Mouse (Mus musculus) heart, adult 2 months (tissue): Measurements from ENCODE around the gene Ifit1bl1. TPM values are rescaled to one million over a fixed set of nuclear protein-coding genes. Genes with fewer than 3 reads are reported as not detected.
"Not testable (repeated sequence)": the region's sequence is repeated elsewhere in the genome, so short reads cannot be mapped to it uniquely, and the experiment has no call there.

Source experiments
- DNase-seq, 2 experiments: peaks; one replicate each; pipeline ENCODE4 v3.0.0; 2021
- H3K27ac ChIP-seq: fragments of 200-600 bp; 2 replicates; pipeline ENCODE4 v1.8.1; 2022
- H3K27me3 ChIP-seq: fragments of 200-500 bp; 2 replicates; pipeline ENCODE4 v1.6.1; 2012; ENCODE audit warnings: mild to moderate bottlenecking, low read length, inconsistent platforms, mixed read lengths; ENCODE audit not compliant: control insufficient read depth, insufficient read depth
- H3K36me3 ChIP-seq: fragments of 200-500 bp; 2 replicates; pipeline ENCODE4 v1.6.1; 2012; ENCODE audit warnings: low read length, inconsistent platforms; ENCODE audit not compliant: control insufficient read depth, insufficient read depth
- H3K4me1 ChIP-seq: fragments of 200-500 bp; 2 replicates; pipeline ENCODE4 v1.6.1; 2011; ENCODE audit warnings: low read length; ENCODE audit not compliant: control insufficient read depth, insufficient read depth
- H3K4me3 ChIP-seq: fragments of 200-600 bp; 2 replicates; pipeline ENCODE4 v1.8.1; 2022
- H3K79me2 ChIP-seq: fragments of 200-500 bp; replicated peaks from 2 replicates; pipeline ENCODE4 v1.6.1; 2012; ENCODE audit warnings: mild to moderate bottlenecking, inconsistent platforms, low read length, moderate library complexity, mixed read lengths; ENCODE audit not compliant: control insufficient read depth, insufficient read depth
- H3K9ac ChIP-seq: fragments of 200-500 bp; 2 replicates; pipeline ENCODE4 v1.6.1; 2012; ENCODE audit warnings: low read depth, mild to moderate bottlenecking, control low read depth, inconsistent platforms, low read length, mixed read lengths
- CTCF ChIP-seq: fragments of 200-600 bp; IDR thresholded peaks from 2 replicates; pipeline ENCODE4 v1.8.1; 2022; ENCODE audit warnings: antibody characterized with exemption, mild to moderate bottlenecking, moderate library complexity
- EP300 ChIP-seq: fragments of 200-500 bp; IDR thresholded peaks from 2 replicates; pipeline ENCODE4 v1.6.1; 2011; ENCODE audit warnings: low read depth, low read length, control low read depth; ENCODE audit not compliant: insufficient read depth
- POLR2A ChIP-seq: fragments of 200-500 bp; IDR thresholded peaks from 2 replicates; pipeline ENCODE4 v1.6.1; 2011; ENCODE audit warnings: mild to moderate bottlenecking, low read depth, low read length, control low read depth; ENCODE audit not compliant: insufficient read depth
- WGBS: fragments of 180-500 bp; shearing (Covaris S2); methylation state at CpG from one replicate; pipeline ENCODE4 v1.1.7; 2018; 5-methylcytosine and 5-hydroxymethylcytosine counted together
- intact Hi-C: fragments of 180-260 bp; cut with DNase I; formaldehyde crosslinking; loops from one replicate; pipeline ENCODE4 v1.15.1; 2025
- polyA plus RNA-seq: library from polyadenylated mRNA; depleted of rRNA; stranded (reverse); fragments of >200 nt; gene quantifications from 2 replicates; pipeline ENCODE4 v1.2.3, GENCODE M21; 2012
- total RNA-seq, 2 experiments: library from RNA; stranded (reverse); gene quantifications; 2 replicates each; pipeline ENCODE4 v1.2.3; 2021

The Ifit1bl1 gene
- total and polyA plus RNA-seq, 3 experiments, result 1.3 to 1.8 (median 1.5) TPM

DNA sequence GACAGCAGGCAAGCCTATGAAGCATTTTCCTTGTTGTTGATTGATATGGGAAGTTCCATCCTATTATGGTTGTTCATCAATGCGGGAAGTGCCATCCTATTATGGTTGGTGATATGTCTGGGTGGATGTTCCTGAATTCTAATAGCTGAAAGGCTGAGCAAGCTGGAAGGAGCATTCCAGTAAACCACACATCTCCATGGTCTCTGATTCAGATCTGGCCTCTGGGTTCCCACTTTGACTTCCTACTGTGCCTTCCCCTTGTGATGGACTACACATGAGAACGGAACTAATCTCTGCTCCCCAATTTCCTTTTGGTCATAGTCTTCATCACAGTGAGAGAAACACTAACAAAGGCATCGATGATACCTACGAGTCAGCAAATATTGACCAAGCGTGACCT is 19.1 kb upstream of the Ifit1bl1 start:
- Histone ChIP-seq H3K9ac (no peak overlapping the region), H3K36me3 (no peaks in the 10 kb centered on the region), H3K27ac (no peak overlapping the region), H3K27me3 (no peaks in the 10 kb centered on the region), H3K4me3 (no peak overlapping the region), H3K79me2 (no peaks in the 10 kb centered on the region), H3K4me1 (no peaks in the 10 kb centered on the region)
- DNase-seq, result no peak
- no peak for TF ChIP-seq EP300
- TF ChIP-seq POLR2A, result no peak
- no peak for TF ChIP-seq CTCF
- WGBS, result 88% methylated on average over 5 of the region's 5 CpGs
- intact Hi-C loops, result no loop called here

DNA sequence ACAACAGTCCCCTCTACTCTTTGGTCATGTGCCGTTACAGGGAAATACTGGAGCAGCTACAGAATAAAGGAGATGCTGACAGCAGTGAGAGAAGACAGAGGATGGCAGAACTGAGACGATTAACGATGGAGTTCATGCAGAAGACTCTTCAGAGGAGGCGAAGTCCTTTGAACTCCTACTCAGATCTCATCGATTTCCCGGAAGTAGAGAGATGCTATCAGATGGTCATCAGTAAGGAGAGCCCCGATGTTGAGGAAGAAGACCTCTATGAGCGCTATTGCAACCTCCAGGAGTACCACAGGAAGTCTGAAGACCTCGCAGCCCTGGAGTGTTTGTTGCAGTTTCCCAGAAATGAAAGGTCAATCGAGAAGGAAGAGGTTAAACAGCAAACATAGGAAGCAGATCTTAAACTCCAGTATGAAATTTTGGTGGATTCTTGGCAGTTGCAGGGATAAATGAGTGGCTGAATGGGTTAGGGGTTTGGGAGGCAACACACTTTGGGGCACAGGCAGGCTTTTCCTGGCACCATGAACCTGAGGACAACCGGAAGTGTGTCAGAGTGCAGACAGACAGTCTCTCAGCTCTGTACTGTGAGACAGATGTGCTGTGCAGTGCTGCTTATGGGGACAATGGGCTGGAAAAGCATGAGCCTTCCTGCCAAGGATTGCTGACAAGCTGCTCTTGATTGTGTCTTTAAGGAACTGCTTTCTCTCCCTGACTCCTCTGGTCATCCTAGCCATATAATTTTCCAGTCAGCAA is 10.7 kb upstream of the Ifit1bl1 start:
- H3K36me3 ChIP-seq, H3K4me3 ChIP-seq, H3K27me3 ChIP-seq, H3K79me2 ChIP-seq, H3K27ac ChIP-seq, intact Hi-C loops, H3K9ac ChIP-seq, DNase-seq, H3K4me1 ChIP-seq: not testable (repeated sequence)
- WGBS, result 63% methylated on average over 5 of the region's 11 CpGs

GRCm38 (mm10) chr19:34610118-34610517 is 8.4 kb upstream of the Ifit1bl1 start:
- not testable (repeated sequence) for H3K4me1 ChIP-seq
- WGBS, result 77% methylated on average over 3 of the region's 3 CpGs

DNA sequence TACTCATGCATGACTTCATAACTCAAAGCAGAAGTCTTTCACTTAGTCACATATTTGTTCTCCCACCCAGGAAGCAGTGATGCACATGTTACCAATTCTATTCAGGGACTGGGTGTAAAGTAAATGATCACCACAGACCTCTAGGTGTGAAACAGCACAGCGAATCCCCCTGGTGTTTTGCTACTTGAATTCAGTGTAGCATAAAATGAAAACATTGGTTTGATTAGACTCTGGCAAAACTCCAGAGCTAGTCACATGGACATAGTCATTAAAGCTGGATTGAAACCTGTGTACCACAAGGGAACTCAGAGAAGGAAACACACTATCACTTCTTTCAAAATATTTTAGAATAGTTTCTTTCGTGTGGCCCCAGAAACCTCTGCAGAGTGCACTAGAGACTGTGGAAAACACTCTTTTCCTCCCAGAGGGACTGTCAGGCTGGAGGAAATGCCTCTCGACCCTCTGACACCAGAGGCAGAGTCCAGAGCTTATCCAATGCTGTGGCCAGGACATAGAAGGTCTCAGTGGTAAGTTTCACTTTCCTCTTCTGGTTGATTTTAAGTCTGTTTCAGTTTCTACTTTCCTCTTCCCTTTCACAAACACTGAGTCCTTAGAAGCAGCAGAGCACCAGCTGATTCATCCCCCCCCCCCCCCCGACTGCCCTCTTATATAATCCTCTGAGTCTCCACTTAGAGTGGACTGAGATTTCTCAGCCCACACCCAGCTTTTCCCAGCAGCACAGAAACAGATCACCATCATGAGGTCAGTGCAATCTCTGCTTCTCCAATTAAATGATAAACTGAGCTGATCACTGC is 5.7 kb upstream of the Ifit1bl1 start, which contains the start of gene Ifit3b:
TSS of gene Ifit3b (plus strand) at position 734 of the 815 bp plus-strand sequence.
- TF ChIP-seq POLR2A, result peak; percentile 37; the same call in 1 of the 2 replicates
- H3K4me1 ChIP-seq, H3K27me3 ChIP-seq, H3K36me3 ChIP-seq, H3K79me2 ChIP-seq: not testable (repeated sequence)
- intact Hi-C loops, result loop anchor here (2.0 kb wide), 3 partner anchors 19 to 57 kb away; partner anchors contain the start of gene Ifit2
- 15% methylated on average over 4 of the region's 4 CpGs for WGBS
- H3K9ac ChIP-seq, result peak within 1 kb of the TSS; percentile 91
- peak within 1 kb of the TSS; percentile 79 for H3K27ac ChIP-seq
- H3K4me3 ChIP-seq, result peak within 1 kb of the TSS; percentile 37; the same call in 1 of the 2 replicates
- peak; percentile 69 to 72 for DNase-seq

More at GRCm38 (mm10) chr19:34610118-34610517, 8.4 kb upstream of the Ifit1bl1 start:
- H3K27me3 ChIP-seq, H3K79me2 ChIP-seq, H3K36me3 ChIP-seq, H3K9ac ChIP-seq, DNase-seq, H3K4me3 ChIP-seq, H3K27ac ChIP-seq, intact Hi-C loops: not testable (repeated sequence)

DNA sequence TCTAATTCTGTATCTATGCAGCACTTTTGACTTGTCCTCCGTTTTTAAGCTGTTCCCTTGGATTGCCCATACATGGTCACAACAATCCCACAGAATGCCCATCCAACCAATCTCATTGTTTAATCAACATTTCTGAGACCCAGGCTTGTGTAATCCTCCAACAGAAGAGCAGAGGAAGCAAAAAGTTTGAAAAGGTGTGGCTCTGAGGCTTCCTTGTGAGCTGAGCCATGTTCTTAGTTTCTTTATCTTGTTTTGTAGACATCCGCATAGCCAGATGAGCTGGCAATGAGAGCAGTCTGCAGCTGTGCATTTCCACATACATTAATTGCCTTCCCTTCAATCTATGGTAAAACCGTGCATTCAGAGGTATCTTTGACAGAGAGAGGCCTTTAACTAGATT is 3.7 kb upstream of the Ifit1bl1 start:
- Histone ChIP-seq H3K27ac (no peak overlapping the region), H3K27me3 (no peaks in the 10 kb centered on the region; the same call in 1 of the 2 replicates), H3K79me2 (peaks cover 2% of the 10 kb centered on the region; the same call in 1 of the 2 replicates), H3K4me3 (no peak overlapping the region), H3K9ac (no peak overlapping the region), H3K36me3 (peaks cover 2% of the 10 kb centered on the region), H3K4me1 (peaks cover 7% of the 10 kb centered on the region)
- WGBS, result 92% methylated on average over 3 of the region's 3 CpGs
- no peak for TF ChIP-seq EP300
- TF ChIP-seq CTCF, result no peak
- TF ChIP-seq POLR2A, result no peak
- no peak for DNase-seq
- intact Hi-C loops, result no loop called here

- H3K27ac ChIP-seq, H3K4me3 ChIP-seq, H3K36me3 ChIP-seq, H3K9ac ChIP-seq, H3K4me1 ChIP-seq, DNase-seq, H3K27me3 ChIP-seq, H3K79me2 ChIP-seq, intact Hi-C loops: not testable (repeated sequence)
These were observed 2.5 kb downstream of the Ifit1bl1 start for GRCm38 (mm10) chr19:34599250-34599649.
